Mouse (Mus musculus): ENCODE measurements at regions not wholly inside any gene's neighbourhood (a gene's known extent, or its start where the extent isn't known, plus 50 kb on each side); places are given as distances from the start of the nearest gene placed in this dataset.

GRCm38 (mm10) chr4:8362409-8362808 is 123.6 kb upstream of the Car8 start:
- Histone ChIP-seq H3K9me3 (replicated peaks; ENCODE audit: insufficient read depth, low read length) (no peaks in the 10 kb centered on the region), H3K4me3 (ENCODE audit: control insufficient read depth in 1 of 2, insufficient read depth in 1 of 2, low read depth in 2 of 2, low read length in 2 of 2) (no peak overlapping the region), H3K9ac (ENCODE audit: control insufficient read depth, low read depth, low read length, poor library complexity, severe bottlenecking) (no peak overlapping the region), H3K4me1 (ENCODE audit: control insufficient read depth in 1 of 2, insufficient read depth in 2 of 2, low read length in 2 of 2) (no peaks in the 10 kb centered on the region), H3K27me3 (ENCODE audit: control insufficient read depth in 1 of 2, insufficient read depth in 2 of 2, low read length in 2 of 2) (no peaks in the 10 kb centered on the region; a peak in 1 of 4 replicates), H3K36me3 (ENCODE audit: control insufficient read depth in 1 of 2, insufficient read depth in 2 of 2, low read length in 2 of 2) (no peaks in the 10 kb centered on the region), H3K79me2 (ENCODE audit: control insufficient read depth, insufficient read depth, low read length, poor library complexity) (no peaks in the 10 kb centered on the region), H3K27ac (ENCODE audit: control insufficient read depth, low read depth, low read length) (no peak overlapping the region)
- DNase-seq (ENCODE audit: low read depth, low spot score), result no peak
- TF ChIP-seq EP300 (IDR thresholded peaks at IDR 0.05; ENCODE audit: low read depth in 1 of 2, low read length in 2 of 2) (no peak), TBP (IDR thresholded peaks at IDR 0.05; ENCODE audit: low read depth, low read length) (no peak), MEF2A (IDR thresholded peaks at IDR 0.05; ENCODE audit: extremely low read depth, insufficient replicate concordance, low read depth, low read length, poor library complexity, severe bottlenecking) (no peak), CHD2 (IDR thresholded peaks at IDR 0.05; ENCODE audit: low read length) (no peak), RAD21 (IDR thresholded peaks at IDR 0.05; ENCODE audit: low read depth, low read length) (no peak), MXI1 (IDR thresholded peaks at IDR 0.05; ENCODE audit: low read depth, low read length) (no peak), GATA1 (IDR thresholded peaks at IDR 0.05; ENCODE audit: low read depth, low read length) (no peak), TAL1 (IDR thresholded peaks at IDR 0.05; ENCODE audit: low read length) (no peak), ELF1 (IDR thresholded peaks at IDR 0.05; ENCODE audit: low read depth, low read length) (no peak), CHD1 (IDR thresholded peaks at IDR 0.05; ENCODE audit: low read depth, low read length) (no peak), ZC3H11A (IDR thresholded peaks at IDR 0.05; ENCODE audit: low read depth, low read length) (no peak), JUND (IDR thresholded peaks at IDR 0.05; ENCODE audit: low read depth, low read length) (no peak)

- H3K4me1 ChIP-seq (ENCODE audit: control insufficient read depth in 1 of 2, insufficient read depth in 2 of 2, low read length in 2 of 2), result no peaks in the 10 kb centered on the region
- H3K36me3 ChIP-seq (ENCODE audit: control insufficient read depth in 1 of 2, insufficient read depth in 2 of 2, low read length in 2 of 2), result no peaks in the 10 kb centered on the region
- no peak overlapping the region for H3K9ac ChIP-seq (ENCODE audit: control insufficient read depth, low read depth, low read length, poor library complexity, severe bottlenecking)
- TF ChIP-seq MAZ (IDR thresholded peaks at IDR 0.05; ENCODE audit: low read depth, low read length) (no peak), NELFE (IDR thresholded peaks at IDR 0.05; ENCODE audit: low read depth, low read length) (no peak), E2F4 (IDR thresholded peaks at IDR 0.05; ENCODE audit: borderline replicate concordance, low read depth, low read length) (no peak), ETS1 (IDR thresholded peaks at IDR 0.05; ENCODE audit: low read depth, low read length) (no peak), MYC (IDR thresholded peaks at IDR 0.05; ENCODE audit: low read depth, low read length) (no peak), MAFK (IDR thresholded peaks at IDR 0.05; ENCODE audit: borderline replicate concordance, low read depth, low read length) (no peak), BHLHE40 (IDR thresholded peaks at IDR 0.05; ENCODE audit: borderline replicate concordance, low read depth, low read length) (no peak)
- H3K4me3 ChIP-seq (ENCODE audit: control insufficient read depth in 1 of 2, insufficient read depth in 1 of 2, low read depth in 2 of 2, low read length in 2 of 2), result no peak overlapping the region
- H3K9me3 ChIP-seq (replicated peaks; ENCODE audit: insufficient read depth, low read length), result no peaks in the 10 kb centered on the region
- H3K79me2 ChIP-seq (ENCODE audit: control insufficient read depth, insufficient read depth, low read length, poor library complexity), result no peaks in the 10 kb centered on the region
- DNase-seq (ENCODE audit: low read depth, low spot score), result no peak
- no peaks in the 10 kb centered on the region; a peak in 1 of 4 replicates for H3K27me3 ChIP-seq (ENCODE audit: control insufficient read depth in 1 of 2, insufficient read depth in 2 of 2, low read length in 2 of 2)
- no peak overlapping the region for H3K27ac ChIP-seq (ENCODE audit: control insufficient read depth, low read depth, low read length)
These were observed 123.1 kb upstream of the Car8 start for GRCm38 (mm10) chr4:8361931-8362330.

Data from MEL (cell line).